Mouse (Mus musculus) E14TG2a.4 (cell line): Measurements from ENCODE around the gene Adgrl3.

ENCODE experiments used
- H3K27me3 ChIP-seq: 2 replicates; pipeline ENCODE4 v1.6.1; 2014; ENCODE audit warnings: low read length, control low read depth; ENCODE audit not compliant: insufficient read depth
- H3K36me3 ChIP-seq: 2 replicates; pipeline ENCODE4 v1.6.1; 2014; ENCODE audit warnings: low read length, control low read depth; ENCODE audit not compliant: insufficient read depth
- H3K4me1 ChIP-seq: replicated peaks from 2 replicates; pipeline ENCODE4 v1.6.1; 2014; ENCODE audit warnings: low read depth, low read length, control low read depth
- H3K4me3 ChIP-seq: replicated peaks from 2 replicates; pipeline ENCODE4 v1.5.1; 2014; ENCODE audit warnings: mild to moderate bottlenecking, low read length
- H3K9me3 ChIP-seq: 2 replicates; pipeline ENCODE4 v1.6.1; 2014; ENCODE audit warnings: low read length, control low read depth
- CTCF ChIP-seq: conservative IDR thresholded peaks from 2 replicates; pipeline ENCODE4 v1.5.1; 2014; ENCODE audit warnings: low read length
- NANOG ChIP-seq: IDR thresholded peaks from 2 replicates; pipeline ENCODE4 v1.6.1; 2014; ENCODE audit warnings: borderline replicate concordance, low read length, mixed read lengths
- POU5F1 ChIP-seq: IDR thresholded peaks from 2 replicates; pipeline ENCODE4 v1.6.1; 2014; ENCODE audit warnings: low read length, borderline replicate concordance

Gene Adgrl3

DNA sequence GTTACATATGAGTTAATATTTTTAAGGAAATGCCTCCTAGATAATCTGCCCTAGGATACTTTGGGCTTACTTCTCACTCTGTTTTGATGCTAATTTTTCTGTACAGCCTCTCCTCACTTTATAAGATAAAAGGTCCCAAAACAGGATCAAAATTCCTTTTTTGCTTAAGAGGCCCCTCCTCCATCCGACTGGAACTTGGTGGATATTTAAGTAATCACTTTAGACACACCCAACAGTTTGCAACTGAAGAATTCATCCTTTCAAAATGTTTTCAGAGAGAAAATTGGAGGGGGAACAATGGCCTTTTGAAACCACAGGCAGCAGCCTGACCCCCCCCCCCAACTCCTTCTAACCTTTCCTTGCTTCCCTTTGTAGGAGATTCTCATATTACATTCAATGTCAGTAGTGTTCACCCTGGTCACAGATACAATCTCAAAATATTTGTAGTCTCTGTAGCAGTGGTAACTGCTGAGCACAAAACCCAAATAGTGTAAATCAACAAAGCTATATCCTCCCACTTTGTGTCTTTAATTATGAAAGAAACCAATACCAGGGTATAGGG is 385.7 kb downstream of the Adgrl3 start:
- Histone ChIP-seq H3K9me3 (no peaks in the 10 kb centered on the region), H3K36me3 (no peaks in the 10 kb centered on the region), H3K4me1 (peaks cover 3% of the 10 kb centered on the region; the same call in 1 of the 2 replicates), H3K4me3 (no peak overlapping the region), H3K27me3 (no peaks in the 10 kb centered on the region)
- TF ChIP-seq NANOG (no peak), POU5F1 (no peak), CTCF (no peak)

GRCm38 (mm10) chr5:81417326-81417725 is 397.4 kb downstream of the Adgrl3 start:
- Histone ChIP-seq H3K4me3 (no peak overlapping the region), H3K27me3 (no peaks in the 10 kb centered on the region), H3K9me3 (no peaks in the 10 kb centered on the region), H3K36me3 (no peaks in the 10 kb centered on the region), H3K4me1 (no peaks in the 10 kb centered on the region)
- TF ChIP-seq CTCF (no peak), NANOG (no peak), POU5F1 (no peak)

DNA sequence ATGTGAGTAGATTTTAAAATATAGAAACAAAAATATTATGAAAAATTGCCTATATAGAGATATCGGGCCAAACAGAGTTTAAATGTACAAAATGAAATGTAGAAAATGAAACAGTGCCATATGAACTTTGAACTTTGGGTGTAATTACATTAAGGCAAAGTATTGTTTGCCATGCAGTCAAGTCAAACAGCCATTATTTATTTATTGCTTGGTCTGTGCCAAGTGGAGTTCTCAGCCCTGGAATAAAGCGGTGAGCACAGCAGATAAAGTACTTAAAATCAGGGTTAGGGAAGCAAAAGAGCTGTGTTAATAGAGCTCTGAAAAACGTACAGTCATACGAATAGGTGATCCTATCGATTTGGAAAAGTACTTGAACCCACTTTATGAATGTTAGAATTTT is 407.5 kb downstream of the Adgrl3 start:
- no peaks in the 10 kb centered on the region for H3K9me3 ChIP-seq
- TF ChIP-seq POU5F1 (no peak), CTCF (no peak), NANOG (no peak)
- H3K27me3 ChIP-seq = no peaks in the 10 kb centered on the region
- no peaks in the 10 kb centered on the region for H3K36me3 ChIP-seq
- 0 out of 2 replicates have a peak, but pooled peaks cover 3% of the 10 kb centered on the region for H3K4me1 ChIP-seq
- H3K4me3 ChIP-seq = no peak overlapping the region

DNA sequence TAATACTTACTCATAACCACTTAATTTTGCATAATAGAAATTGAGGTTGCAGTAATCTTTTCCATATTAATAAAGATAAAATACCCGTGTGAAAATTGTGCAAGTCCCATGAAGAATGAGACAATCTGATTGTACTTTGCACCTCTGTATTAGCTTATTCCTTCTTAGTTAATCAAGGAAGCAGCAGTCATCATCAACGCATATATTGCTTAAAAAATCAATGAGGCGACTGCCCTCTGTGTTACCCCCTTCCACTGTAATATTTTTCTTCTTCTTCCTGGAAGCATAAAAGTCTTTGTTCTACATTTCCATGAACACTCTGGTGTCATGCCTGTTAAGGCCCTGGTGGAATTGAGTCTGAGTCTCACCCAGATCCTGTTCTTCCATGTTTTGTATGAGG is 416.4 kb downstream of the Adgrl3 start:
- H3K4me3 ChIP-seq = no peak overlapping the region
- H3K9me3 ChIP-seq = no peaks in the 10 kb centered on the region
- H3K27me3 ChIP-seq = no peaks in the 10 kb centered on the region
- H3K4me1 ChIP-seq = 0 out of 2 replicates have a peak, but pooled peaks cover 3% of the 10 kb centered on the region
- no peaks in the 10 kb centered on the region for H3K36me3 ChIP-seq
- TF ChIP-seq POU5F1 (no peak), CTCF (no peak), NANOG (no peak)

DNA sequence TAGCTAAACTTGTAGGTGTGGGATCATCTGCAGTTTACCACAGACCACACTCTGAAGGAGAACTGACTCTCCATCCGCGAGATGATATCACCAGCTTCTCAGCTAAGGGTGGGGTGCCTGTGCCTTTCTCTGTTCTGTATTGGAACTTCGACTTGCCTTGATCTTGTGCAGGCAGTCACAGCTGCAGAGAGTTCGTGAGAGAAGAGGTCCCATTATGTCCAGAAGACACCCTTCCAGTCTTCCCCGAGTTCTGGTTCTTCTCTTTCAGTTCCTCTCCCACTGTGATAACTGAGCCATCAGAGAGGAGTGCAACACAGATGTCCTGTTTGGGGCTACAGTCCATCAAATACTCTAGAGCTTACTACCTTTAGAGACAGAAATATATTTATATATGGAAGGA is 422.2 kb downstream of the Adgrl3 start:
- no peaks in the 10 kb centered on the region; the same call in 1 of the 2 replicates for H3K4me1 ChIP-seq

GRCm38 (mm10) chr5:81465971-81466370 is 446.0 kb downstream of the Adgrl3 start:
- no peaks in the 10 kb centered on the region for H3K27me3 ChIP-seq
- no peaks in the 10 kb centered on the region for H3K4me1 ChIP-seq
- no peak overlapping the region for H3K4me3 ChIP-seq
- no peaks in the 10 kb centered on the region for H3K36me3 ChIP-seq
- no peak for TF ChIP-seq NANOG
- TF ChIP-seq POU5F1 = no peak
- TF ChIP-seq CTCF = no peak
- no peaks in the 10 kb centered on the region for H3K9me3 ChIP-seq

More for the DNA sequence above, 422.2 kb downstream of the Adgrl3 start:
- TF ChIP-seq NANOG (no peak), CTCF (no peak), POU5F1 (no peak)
- Histone ChIP-seq H3K4me3 (no peak overlapping the region), H3K9me3 (no peaks in the 10 kb centered on the region), H3K27me3 (no peaks in the 10 kb centered on the region), H3K36me3 (no peaks in the 10 kb centered on the region)

GRCm38 (mm10) chr5:81474681-81475080 is 454.7 kb downstream of the Adgrl3 start:
- H3K36me3 ChIP-seq = no peaks in the 10 kb centered on the region
- no peak overlapping the region for H3K4me3 ChIP-seq
- no peaks in the 10 kb centered on the region for H3K27me3 ChIP-seq
- TF ChIP-seq POU5F1 = no peak
- no peak for TF ChIP-seq NANOG
- TF ChIP-seq CTCF = no peak
- H3K4me1 ChIP-seq = no peaks in the 10 kb centered on the region
- H3K9me3 ChIP-seq = no peaks in the 10 kb centered on the region

DNA sequence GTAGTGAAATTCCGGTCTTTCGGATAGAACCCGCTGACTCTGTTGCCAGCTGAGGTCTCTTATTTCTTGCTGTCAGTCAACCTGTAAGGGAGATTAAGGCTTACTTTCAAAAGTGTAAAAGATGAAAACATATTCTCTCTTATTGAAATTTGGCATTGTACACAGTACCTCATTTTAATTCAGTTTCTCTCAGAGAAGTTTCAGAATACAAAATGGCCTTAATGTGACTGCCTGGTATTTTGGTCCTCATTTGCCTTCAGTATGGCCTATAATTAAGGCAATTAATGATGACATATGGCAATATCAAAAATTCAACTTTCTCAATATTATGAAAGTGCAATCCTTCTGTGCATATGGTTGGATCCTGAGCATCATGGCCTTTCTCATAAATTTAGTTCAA is 455.5 kb downstream of the Adgrl3 start:
- TF ChIP-seq CTCF = no peak
- TF ChIP-seq POU5F1 = no peak
- no peak for TF ChIP-seq NANOG
- no peak overlapping the region for H3K4me3 ChIP-seq
- H3K9me3 ChIP-seq = no peaks in the 10 kb centered on the region
- H3K4me1 ChIP-seq = no peaks in the 10 kb centered on the region
- no peaks in the 10 kb centered on the region for H3K27me3 ChIP-seq
- H3K36me3 ChIP-seq = no peaks in the 10 kb centered on the region

- Histone ChIP-seq H3K27me3 (no peaks in the 10 kb centered on the region), H3K4me3 (no peak overlapping the region), H3K36me3 (no peaks in the 10 kb centered on the region), H3K4me1 (no peaks in the 10 kb centered on the region), H3K9me3 (no peaks in the 10 kb centered on the region)
- no peak for TF ChIP-seq CTCF
- TF ChIP-seq POU5F1 = no peak
- TF ChIP-seq NANOG = no peak
These were observed 456.2 kb downstream of the Adgrl3 start for GRCm38 (mm10) chr5:81475971-81476606.
